Mouse (Mus musculus) effector memory CD4-positive, alpha-beta T cell, adult 5 months (primary cell): Measurements from ENCODE around the gene Copg2. TPM values are rescaled to one million over a fixed set of nuclear protein-coding genes. Genes with fewer than 3 reads are reported as not detected.

ENCODE experiments used
- polyA plus RNA-seq: library from polyadenylated mRNA; unstranded; fragments of 100-300 nt; shearing (Covaris generic); gene quantifications from one replicate; pipeline ENCODE4 v1.2.1, GENCODE M21; 2017

Gene Copg2
- 29.2 TPM for polyA plus RNA-seq

DNA sequence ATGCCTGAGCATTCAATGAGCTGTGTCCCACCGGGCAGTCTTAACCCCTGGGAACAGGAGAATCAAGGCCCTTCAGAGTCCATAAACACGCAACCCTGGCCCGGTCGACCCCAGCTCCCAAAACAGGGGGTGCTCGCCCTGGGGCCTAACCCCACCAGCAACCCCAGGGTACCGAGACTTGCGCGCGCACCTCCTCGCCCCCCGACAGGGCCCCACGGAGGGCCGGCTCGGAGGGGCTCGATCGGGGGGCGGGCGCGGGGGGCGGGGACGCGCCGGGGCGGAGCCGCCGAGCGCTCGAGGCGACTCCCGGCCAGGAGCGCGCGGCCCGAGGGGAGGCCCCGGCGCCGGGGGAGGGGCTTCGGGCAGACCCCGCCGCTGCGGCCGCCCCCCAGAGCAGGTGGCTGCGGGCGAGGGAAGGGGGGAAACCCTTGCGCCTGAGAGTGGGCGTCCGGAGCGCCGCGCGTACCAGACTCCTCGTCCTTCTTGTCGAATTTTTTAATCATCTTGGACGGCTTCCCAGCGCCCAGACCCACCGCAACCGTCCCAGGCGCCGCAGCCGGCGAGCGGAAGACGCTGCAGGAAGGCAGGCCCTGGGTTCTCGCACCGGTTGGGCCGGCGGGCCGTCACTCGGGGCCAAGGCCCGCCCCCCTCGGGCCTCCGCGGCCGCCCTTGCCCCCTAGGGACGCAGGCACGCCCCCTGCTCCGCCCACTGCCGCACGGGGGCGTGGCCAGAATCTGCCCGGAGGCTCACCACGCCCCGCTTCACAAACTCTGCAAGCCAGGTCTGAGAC lies at the start of gene Copg2:
Gene Copg2, minus strand, starts transcription at position 600 of the 791 bp plus-strand sequence.

DNA sequence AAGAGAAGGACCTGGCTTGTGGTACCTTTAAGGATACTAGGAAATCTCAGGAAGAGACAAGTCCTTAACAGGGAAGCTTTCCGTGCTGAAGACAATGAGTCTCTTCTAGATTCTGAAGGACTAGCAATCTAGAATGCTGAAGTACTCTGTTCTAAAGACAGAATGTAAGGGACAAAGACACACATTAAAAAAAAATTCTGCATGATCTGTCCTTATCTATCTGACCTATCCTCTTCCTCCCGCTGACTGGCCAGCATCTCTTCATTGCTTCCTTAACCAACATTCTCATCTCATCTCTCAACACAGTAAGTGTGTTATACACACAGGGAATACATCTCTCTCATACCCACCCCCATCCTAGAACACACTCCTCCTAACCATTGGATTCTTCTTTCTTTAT lies 18.9 kb upstream of the Copg2 start, which contains the start of gene Tsga13:
Gene Tsga13, minus strand, starts transcription at position 101 of the 400 bp plus-strand sequence.

DNA sequence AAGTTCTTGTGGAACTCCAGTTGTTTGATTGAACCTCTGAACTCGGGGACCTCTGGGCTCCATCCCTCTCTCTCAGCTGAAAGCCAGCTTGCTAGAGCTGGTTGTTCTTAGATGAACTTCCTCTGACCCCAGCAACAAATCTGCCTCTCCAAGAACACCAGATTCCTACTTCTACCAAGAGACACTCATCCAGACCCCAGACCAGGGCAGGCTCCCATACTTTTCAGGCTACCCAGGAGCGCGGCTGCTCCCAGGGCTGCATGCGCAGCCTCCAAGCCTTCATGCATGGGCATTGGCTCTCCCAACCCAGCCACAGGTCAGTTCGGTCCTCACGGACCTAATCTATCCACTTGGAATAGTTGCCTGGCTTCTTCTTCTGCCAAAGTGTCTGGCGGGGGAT lies 173.3 kb downstream of the Copg2 start, which contains the start of gene Mest:
Gene Mest, plus strand, starts transcription at position 217 of the 400 bp plus-strand sequence.

Other genes with a start within 250 kb of the Copg2 start
- gene Cep41, start 203.0 kb downstream of the Copg2 start, polyA plus RNA-seq, result 15.8 TPM
- gene Mest, start 173.2 kb downstream of the Copg2 start, polyA plus RNA-seq, result 10.2 TPM
- gene Tsga13, start 18.8 kb upstream of the Copg2 start, polyA plus RNA-seq, result not detected
- not detected for gene Klf14, start 62.3 kb upstream of the Copg2 start, polyA plus RNA-seq